Mouse (Mus musculus): Measurements from ENCODE around the gene Zdbf2.

GRCm38 (mm10) chr1:63272741-63273338, at the start of gene Zdbf2:
- no peak for TF ChIP-seq EP300 (IDR thresholded peaks at IDR 0.05; ENCODE audit: low read depth)
- TF ChIP-seq CTCF (IDR thresholded peaks at IDR 0.05; ENCODE audit: low read depth) = no peak
